Mouse (Mus musculus) erythroblast, embryonic 14.5 days (primary cell): ENCODE data around the gene Gm5678. TPM values are rescaled to one million over a fixed set of nuclear protein-coding genes. Genes with fewer than 3 reads are reported as not detected.
"Not testable (repeated sequence)": the region's sequence is repeated elsewhere in the genome, so short reads cannot be mapped to it uniquely, and the experiment has no call there.

Experiments used
- H3K27me3 ChIP-seq: 2 replicates; pipeline ENCODE4 v1.6.1; 2012; ENCODE audit warnings: inconsistent platforms; ENCODE audit not compliant: control insufficient read depth
- H3K36me3 ChIP-seq: 2 replicates; pipeline ENCODE4 v1.6.1; 2012; ENCODE audit warnings: mild to moderate bottlenecking, inconsistent platforms; ENCODE audit not compliant: control insufficient read depth
- H3K4me1 ChIP-seq: 2 replicates; pipeline ENCODE4 v1.6.1; 2012; ENCODE audit warnings: inconsistent platforms; ENCODE audit not compliant: control insufficient read depth
- H3K4me3 ChIP-seq: replicated peaks from 2 replicates; pipeline ENCODE3; 2012; ENCODE audit warnings: moderate library complexity, mild to moderate bottlenecking, inconsistent platforms
- H3K9me3 ChIP-seq: 2 replicates; pipeline ENCODE4 v1.6.1; 2012; ENCODE audit warnings: low read length, inconsistent platforms, mixed read lengths; ENCODE audit not compliant: control insufficient read depth
- GATA1 ChIP-seq: IDR thresholded peaks from 2 replicates; pipeline ENCODE4 v1.6.1; 2012; ENCODE audit warnings: low read length, inconsistent platforms, mixed read lengths
- TAL1 ChIP-seq: IDR thresholded peaks from 3 replicates; pipeline ENCODE4 v1.6.1; 2012; ENCODE audit warnings: low read length, inconsistent platforms, mixed read lengths
- polyA plus RNA-seq: library from polyadenylated mRNA; stranded (reverse); fragments of >175 nt; gene quantifications from 2 replicates; pipeline ENCODE4 v1.2.3, GENCODE M21; 2012

The Gm5678 gene
- polyA plus RNA-seq, 1 experiment: not detected

DNA sequence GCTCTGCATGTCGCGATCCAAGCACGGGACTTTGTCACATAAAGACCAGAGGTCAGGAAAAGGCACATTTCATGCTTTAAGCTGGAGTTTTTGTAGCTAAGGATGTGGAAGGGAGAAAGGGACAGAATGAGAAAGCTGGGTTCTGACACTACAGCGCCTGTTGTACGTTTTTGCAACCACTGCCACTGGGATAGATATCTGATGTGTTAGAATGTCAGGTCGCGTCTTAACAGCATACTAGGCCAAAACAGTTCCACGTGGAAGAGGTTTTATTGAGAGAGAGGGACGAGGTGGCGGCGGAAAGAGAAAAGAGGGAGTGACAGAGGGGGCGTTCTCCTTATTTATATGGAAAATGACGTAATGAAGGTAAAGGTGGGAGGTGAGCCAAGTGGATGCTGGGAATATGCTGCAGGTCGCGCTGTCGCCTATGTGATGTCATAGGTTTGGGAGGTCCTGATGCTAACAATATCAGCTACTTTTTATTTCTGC, 23.4 kb upstream of the Gm5678 start:
- peaks cover 57% of the 10 kb centered on the region for H3K4me1 ChIP-seq
- H3K9me3 ChIP-seq: no peaks in the 10 kb centered on the region
- H3K36me3 ChIP-seq: peaks cover 9% of the 10 kb centered on the region
- peak overlapping the region; percentile 70 for H3K4me3 ChIP-seq
- no peak for TF ChIP-seq GATA1
- TF ChIP-seq TAL1: no peak
- H3K27me3 ChIP-seq: peaks cover 26% of the 10 kb centered on the region

GRCm38 (mm10) chr16:93605553-93605952, 22.3 kb upstream of the Gm5678 start, which contains the start of gene Cbr1:
Gene Cbr1, plus strand, starts transcription at chr16:93605853.
- H3K36me3 ChIP-seq: peaks cover 4% of the 10 kb centered on the region
- H3K9me3 ChIP-seq: no peaks in the 10 kb centered on the region
- peak within 1 kb of the TSS; percentile 70 for H3K4me3 ChIP-seq
- peaks cover 49% of the 10 kb centered on the region for H3K4me1 ChIP-seq
- TF ChIP-seq GATA1 (no peak), TAL1 (no peak)
- H3K27me3 ChIP-seq: peaks cover 26% of the 10 kb centered on the region

DNA sequence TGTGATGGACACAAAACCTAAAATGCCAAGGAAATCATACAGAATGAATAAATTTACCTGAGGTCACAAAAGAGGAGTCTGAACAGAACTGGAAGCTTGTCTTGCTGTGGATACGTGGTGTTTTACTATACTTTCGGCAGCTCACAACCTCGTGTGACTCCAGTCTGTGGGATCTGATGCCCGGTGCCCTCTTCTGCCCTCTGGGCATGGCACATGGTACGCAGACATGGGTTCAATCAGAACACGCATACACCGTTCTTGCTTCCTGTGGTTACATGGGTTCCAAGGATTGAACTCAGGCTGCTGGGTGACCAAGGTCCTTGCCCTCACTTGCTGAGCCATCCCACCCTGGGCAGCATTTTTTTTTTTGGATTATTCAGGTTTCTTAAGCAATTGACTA, 21.8 kb upstream of the Gm5678 start:
- no peak for TF ChIP-seq GATA1
- no peak for TF ChIP-seq TAL1
- H3K4me1 ChIP-seq: peaks cover 47% of the 10 kb centered on the region

GRCm38 (mm10) chr16:93607669-93608101, 20.2 kb upstream of the Gm5678 start:
- TF ChIP-seq TAL1 (no peak), GATA1 (no peak)
- Histone ChIP-seq H3K4me1 (peaks cover 38% of the 10 kb centered on the region), H3K36me3 (peaks cover 4% of the 10 kb centered on the region), H3K9me3 (no peaks in the 10 kb centered on the region), H3K4me3 (peak overlapping the region; percentile 68), H3K27me3 (peaks cover 26% of the 10 kb centered on the region)

More for the DNA sequence above, 21.8 kb upstream of the Gm5678 start:
- H3K36me3 ChIP-seq: peaks cover 4% of the 10 kb centered on the region
- no peak overlapping the region for H3K4me3 ChIP-seq
- H3K9me3 ChIP-seq: no peaks in the 10 kb centered on the region
- peaks cover 26% of the 10 kb centered on the region for H3K27me3 ChIP-seq

DNA sequence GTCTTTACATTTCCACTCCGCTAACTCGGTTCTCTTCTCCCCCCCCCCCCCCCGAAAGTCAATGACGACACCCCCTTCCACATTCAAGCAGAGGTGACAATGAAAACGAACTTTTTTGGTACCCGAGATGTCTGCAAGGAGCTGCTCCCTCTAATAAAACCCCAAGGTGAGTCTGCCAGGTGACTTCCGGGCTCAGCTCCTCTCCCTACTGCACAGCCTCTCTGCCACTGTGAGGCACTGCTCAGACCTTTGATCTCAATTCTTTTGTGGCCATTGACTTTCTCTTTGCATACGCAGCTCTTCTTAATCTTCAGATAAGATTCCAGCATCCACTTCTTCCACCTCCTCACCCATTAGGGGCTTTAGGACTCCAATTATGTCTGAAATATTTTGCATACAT, 19.2 kb upstream of the Gm5678 start:
- Histone ChIP-seq H3K9me3 (no peaks in the 10 kb centered on the region), H3K4me1 (peaks cover 29% of the 10 kb centered on the region), H3K4me3 (no peak overlapping the region), H3K27me3 (peaks cover 26% of the 10 kb centered on the region), H3K36me3 (peaks cover 4% of the 10 kb centered on the region)
- TF ChIP-seq TAL1 (no peak), GATA1 (no peak)

DNA sequence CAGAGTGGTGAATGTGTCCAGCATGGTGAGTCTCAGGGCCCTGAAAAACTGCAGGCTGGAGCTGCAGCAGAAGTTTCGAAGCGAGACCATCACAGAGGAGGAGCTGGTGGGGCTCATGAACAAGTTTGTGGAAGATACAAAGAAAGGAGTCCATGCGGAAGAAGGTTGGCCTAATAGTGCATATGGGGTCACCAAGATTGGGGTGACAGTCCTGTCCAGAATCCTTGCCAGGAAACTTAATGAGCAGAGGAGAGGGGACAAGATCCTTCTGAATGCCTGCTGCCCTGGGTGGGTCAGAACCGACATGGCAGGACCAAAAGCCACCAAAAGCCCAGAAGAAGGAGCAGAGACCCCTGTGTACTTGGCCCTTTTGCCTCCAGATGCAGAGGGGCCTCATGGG, 18.1 kb upstream of the Gm5678 start:
- peaks cover 19% of the 10 kb centered on the region for H3K4me1 ChIP-seq
- H3K36me3 ChIP-seq: peaks cover 4% of the 10 kb centered on the region
- no peak for TF ChIP-seq TAL1
- TF ChIP-seq GATA1: no peak
- H3K4me3 ChIP-seq: no peak overlapping the region
- no peaks in the 10 kb centered on the region for H3K9me3 ChIP-seq
- peaks cover 26% of the 10 kb centered on the region for H3K27me3 ChIP-seq

- Histone ChIP-seq H3K36me3 (peaks cover 4% of the 10 kb centered on the region), H3K9me3 (no peaks in the 10 kb centered on the region), H3K27me3 (peaks cover 17% of the 10 kb centered on the region), H3K4me1 (peaks cover 15% of the 10 kb centered on the region), H3K4me3 (no peak overlapping the region)
- TF ChIP-seq TAL1: no peak
- TF ChIP-seq GATA1: no peak
Measured at GRCm38 (mm10) chr16:93610961-93611360, 16.9 kb upstream of the Gm5678 start.

DNA sequence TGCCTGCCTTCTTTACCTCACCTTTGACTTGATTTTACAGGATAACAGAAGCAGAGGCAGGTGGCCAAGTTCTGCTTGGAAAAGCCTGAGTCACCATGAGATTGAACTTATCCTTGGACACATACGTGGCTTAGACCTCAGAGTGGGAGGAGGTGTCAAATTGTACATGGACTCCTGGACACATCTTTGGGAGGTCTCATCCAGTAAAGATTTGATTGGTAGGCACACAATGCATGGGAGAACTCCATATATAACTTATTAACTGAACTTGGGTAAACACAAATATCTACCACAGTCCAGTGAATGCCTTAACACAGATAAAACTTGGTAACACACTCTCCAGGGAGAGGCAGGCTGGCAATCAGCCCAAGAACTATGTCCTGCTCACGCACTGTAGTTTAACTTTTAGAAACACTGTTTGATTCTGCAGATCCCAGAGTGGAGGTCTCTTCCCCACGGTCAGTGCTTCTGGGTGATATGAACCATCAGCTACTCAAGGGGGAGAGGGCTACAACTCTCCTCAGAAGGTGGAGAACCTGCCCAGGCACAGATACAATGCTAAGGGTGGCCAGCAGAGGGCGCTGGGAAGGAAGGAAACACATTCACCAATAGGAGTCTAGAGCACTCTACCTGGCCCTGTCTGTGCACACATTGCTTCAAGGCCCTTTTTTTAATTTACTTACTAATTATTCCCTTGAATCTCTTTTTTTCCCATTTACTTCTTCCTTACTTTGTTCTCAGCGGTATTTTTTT, 12.6 kb upstream of the Gm5678 start:
- Histone ChIP-seq H3K4me1 (0 out of 2 replicates have a peak, but pooled peaks cover 1% of the 10 kb centered on the region), H3K27me3 (no peaks in the 10 kb centered on the region), H3K36me3 (peaks cover 4% of the 10 kb centered on the region), H3K9me3 (no peaks in the 10 kb centered on the region), H3K4me3 (no peak overlapping the region)
- TF ChIP-seq GATA1: no peak
- TF ChIP-seq TAL1: no peak

GRCm38 (mm10) chr16:93623759-93624158, 4.1 kb upstream of the Gm5678 start:
- H3K36me3 ChIP-seq, H3K27me3 ChIP-seq, H3K9me3 ChIP-seq, H3K4me3 ChIP-seq, H3K4me1 ChIP-seq: not testable (repeated sequence)
